Comparison of ENCODE assay signal across 9 mouse cellular contexts in genomic region chr11:115881002-115881401, GRCm38 (mm10). TPM values are rescaled to one million over a fixed set of nuclear protein-coding genes. Genes with fewer than 3 reads are reported as not detected.
DNase-seq lines count a peak whose midpoint lies in the region; ATAC-seq and TF ChIP-seq lines count a peak whose summit lies in the region.
"Had no signal": no experiment of that assay in that cellular context is flagged by ENCODE, and none has a peak within 500 bp of the region (broad histone marks: within the 10 kb centered on the region; RNA-seq: fewer than 3 reads in every experiment).

No protein-coding gene starts in this region.

- DNase-seq in intestine, embryonic 14.5 days (ENCODE audit: low spot score) = peak; percentile 67
- DNase-seq in CH12.LX (ENCODE audit: extremely low read depth) = peak; percentile 59
- peak; percentile 21 for DNase-seq in brain, adult 2 months (ENCODE audit: low read depth, low spot score)
- DNase-seq in cerebellum, adult 11-12 months = no peak
- no peak for DNase-seq in ovary, postnatal 10 days (ENCODE audit: low spot score)
- DNase-seq in cerebellum, postnatal 4 days (ENCODE audit: low spot score in 2 of 2) = no peak

- H3K9me3 ChIP-seq in intestine, embryonic 14.5 days (ENCODE audit: control insufficient read depth, low read length) = no peaks in the 10 kb centered on the region
- H3K9me3 ChIP-seq in intestine, embryonic 15.5 days = no peaks in the 10 kb centered on the region
- no peaks in the 10 kb centered on the region for H3K9me3 ChIP-seq in CH12.LX (replicated peaks; ENCODE audit: low read length)
- H3K9me3 ChIP-seq: limb, embryonic 15.5 days had no signal

- no peak for TF ChIP-seq EP300 in CH12.LX (IDR thresholded peaks at IDR 0.05; ENCODE audit: low read length)

- H3K4me1 ChIP-seq in intestine, embryonic 14.5 days (replicated peaks; ENCODE audit: control insufficient read depth, insufficient read depth, low read length) = no peaks in the 10 kb centered on the region
- H3K4me1 ChIP-seq in intestine, embryonic 15.5 days (replicated peaks) = peaks cover 20% of the 10 kb centered on the region
- H3K4me1 ChIP-seq in CH12.LX (ENCODE audit: control insufficient read depth in 1 of 2, insufficient read depth in 2 of 2) = peaks cover 0 to 8% of the 10 kb centered on the region in 2 experiments; a peak in 2 of 4 replicates
- H3K4me1 ChIP-seq: limb, embryonic 15.5 days had no signal

- peak; percentile 75 for TF ChIP-seq RAD21 in CH12.LX (IDR thresholded peaks at IDR 0.05; ENCODE audit: low read depth, low read length)

- H3K27me3 ChIP-seq in intestine, embryonic 14.5 days (replicated peaks; ENCODE audit: control insufficient read depth, insufficient read depth, low read length) = no peaks in the 10 kb centered on the region
- no peaks in the 10 kb centered on the region for H3K27me3 ChIP-seq in intestine, embryonic 15.5 days (replicated peaks)
- peaks cover 18% of the 10 kb centered on the region for H3K27me3 ChIP-seq in CH12.LX (replicated peaks)

- no peak for ATAC-seq in intestine, embryonic 14.5 days (replicated peaks; ENCODE audit: low FRiP score, low TSS enrichment, low read depth)
- ATAC-seq in intestine, embryonic 15.5 days = no peak
- peak; percentile 74 for ATAC-seq in megakaryocyte progenitor cell, adult 5-6 weeks (replicated peaks; ENCODE audit: poor library complexity)

- H3K36me3 ChIP-seq in intestine, embryonic 14.5 days (ENCODE audit: control insufficient read depth, insufficient read depth, low read length) = no peaks in the 10 kb centered on the region
- H3K36me3 ChIP-seq in intestine, embryonic 15.5 days = peaks cover 8% of the 10 kb centered on the region; the same call in 1 of the 2 replicates
- no peaks in the 10 kb centered on the region for H3K36me3 ChIP-seq in CH12.LX (replicated peaks in 1 of 2; ENCODE audit: control insufficient read depth in 1 of 2, insufficient read depth in 1 of 2, low read length in 1 of 2)
- H3K36me3 ChIP-seq: limb, embryonic 15.5 days had no signal

- in situ Hi-C loops in CH12.LX (cut with MboI; ENCODE audit: low pct_ligation_motif_present, low pct_unique_long_range_greater_than_20kb, low sequenced_read_pairs) = no loop called here

- no peak overlapping the region for H3K4me2 ChIP-seq in intestine, embryonic 14.5 days (ENCODE audit: low read length)
- no peak overlapping the region for H3K4me2 ChIP-seq in intestine, embryonic 15.5 days (replicated peaks)
- no peak overlapping the region for H3K4me2 ChIP-seq in CH12.LX (ENCODE audit: insufficient read depth, low read depth, poor library complexity, severe bottlenecking)
- H3K4me2 ChIP-seq: limb, embryonic 15.5 days had no signal

- H3K9ac ChIP-seq in intestine, embryonic 14.5 days (ENCODE audit: low read length) = no peak overlapping the region
- H3K9ac ChIP-seq in intestine, embryonic 15.5 days = no peak overlapping the region
- H3K9ac ChIP-seq in CH12.LX (ENCODE audit: insufficient read depth, low read depth) = no peak overlapping the region
- H3K9ac ChIP-seq: limb, embryonic 15.5 days had no signal

- H3K4me3 ChIP-seq in intestine, embryonic 14.5 days (ENCODE audit: low read depth, low read length) = no peak overlapping the region
- H3K4me3 ChIP-seq in intestine, embryonic 15.5 days (replicated peaks) = no peak overlapping the region
- H3K4me3 ChIP-seq in CH12.LX (replicated peaks in 1 of 3; ENCODE audit: low read depth in 2 of 3, low read length in 2 of 3, poor library complexity in 1 of 3) = no peak overlapping the region
- H3K4me3 ChIP-seq: limb, embryonic 15.5 days had no signal

- dilution Hi-C loops in CH12.LX (cut with MboI; ENCODE audit: extremely low pct_ligation_motif_present, extremely low pct_unique_long_range_greater_than_20kb, low sequenced_read_pairs) = no loop called here

- WGBS in intestine, embryonic 14.5 days = 25% methylated on average over 5 of the region's 5 CpGs
- WGBS in intestine, embryonic 15.5 days = 25% methylated on average over 5 of the region's 5 CpGs

- no peaks in the 10 kb centered on the region for H3K79me2 ChIP-seq in CH12.LX (replicated peaks; ENCODE audit: control insufficient read depth, extremely low read depth, insufficient read depth, poor library complexity, severe bottlenecking)

- TF ChIP-seq CTCF in CH12.LX (conservative IDR thresholded peaks at IDR 0.05 in 1 of 2, IDR thresholded peaks at IDR 0.05 in 1 of 2; ENCODE audit: low read depth in 2 of 2, low read length in 2 of 2) = peak; percentile 94 to 98

- TF ChIP-seq POLR2A in CH12.LX (IDR thresholded peaks at IDR 0.05; ENCODE audit: low read depth, low read length) = no peak

- no peak overlapping the region for H3K27ac ChIP-seq in intestine, embryonic 14.5 days (ENCODE audit: low read depth)
- H3K27ac ChIP-seq in intestine, embryonic 15.5 days = no peak overlapping the region
- H3K27ac ChIP-seq in CH12.LX (ENCODE audit: insufficient read depth, low read depth) = no peak overlapping the region
- H3K27ac ChIP-seq: limb, embryonic 15.5 days had no signal

TF ChIP-seq in CH12.LX, 34 proteins besides CTCF, POLR2A, EP300 and RAD21:
- no peak for TF ChIP-seq ZMIZ1 (IDR thresholded peaks at IDR 0.05; ENCODE audit: low read depth, low read length)
- peak; percentile 18; the same call in 1 of the 2 replicates for TF ChIP-seq TCF12 (IDR thresholded peaks at IDR 0.05; ENCODE audit: low read depth, low read length)
- peak; percentile 89 for TF ChIP-seq SMC3 (IDR thresholded peaks at IDR 0.05; ENCODE audit: low read depth, low read length)
- no peak for TF ChIP-seq MAZ (IDR thresholded peaks at IDR 0.05; ENCODE audit: low read depth, low read length)
TF ChIP-seq in CH12.LX: peak in this region for 2.

RNA-seq across cellular contexts. Expression of gene Smim5, which starts 18.8 kb away (rescaled TPM):
- 1.1 and 2.5 TPM in 2 replicates for polyA plus RNA-seq in intestine, embryonic 14.5 days (2014; fragmentation: Nextera tagmentation; extraction: Ambion mirVana)
- 1.6 and 3.0 TPM in 2 replicates for polyA plus RNA-seq in intestine, embryonic 15.5 days (2015; fragmentation: Nextera tagmentation; extraction: Ambion mirVana)
- 0.42 and 0.46 TPM in 2 replicates for total RNA-seq in CH12.LX (2012; rRNA removed)
- 0.98 and 1.6 TPM in 2 replicates for total RNA-seq in CH12.LX (2014; rRNA removed)
- 1.4 and 2.3 TPM in 2 replicates for polyA plus RNA-seq in CH12.LX (2012; ENCODE audit: insufficient read length, low read depth)
- 4.9 and 8.7 TPM in 2 replicates for total RNA-seq in megakaryocyte progenitor cell, adult 5-6 weeks (2015)
- total RNA-seq in megakaryocyte progenitor cell, adult 5-6 weeks (2017) = 2.8 and 8.2 TPM in 2 replicates

RNA-seq across cellular contexts. Expression of gene Myo15b, which starts 22.8 kb away (rescaled TPM):
- polyA plus RNA-seq in intestine, embryonic 14.5 days (2014; fragmentation: Nextera tagmentation; extraction: Ambion mirVana) = 32.9 and 44.8 TPM in 2 replicates
- polyA plus RNA-seq in intestine, embryonic 15.5 days (2015; fragmentation: Nextera tagmentation; extraction: Ambion mirVana) = 95.2 and 111 TPM in 2 replicates
- 0.17 and 0.21 TPM in 2 replicates for total RNA-seq in CH12.LX (2012; rRNA removed)
- not detected in 2 replicates for total RNA-seq in CH12.LX (2014; rRNA removed)
- polyA plus RNA-seq in CH12.LX (2012; ENCODE audit: insufficient read length, low read depth) = 0.43 and 0.72 TPM in 2 replicates
- 2.6 and 5.5 TPM in 2 replicates for total RNA-seq in megakaryocyte progenitor cell, adult 5-6 weeks (2015)
- 1.6 and 5.1 TPM in 2 replicates for total RNA-seq in megakaryocyte progenitor cell, adult 5-6 weeks (2017)

RNA-seq across cellular contexts. Expression of gene Smim6, which starts 30.8 kb away (rescaled TPM):
- polyA plus RNA-seq in intestine, embryonic 14.5 days (2014; fragmentation: Nextera tagmentation; extraction: Ambion mirVana) = 16.9 and 24.5 TPM in 2 replicates
- 25.4 and 31.4 TPM in 2 replicates for polyA plus RNA-seq in intestine, embryonic 15.5 days (2015; fragmentation: Nextera tagmentation; extraction: Ambion mirVana)
- 0.21 and 0.29 TPM in 2 replicates for total RNA-seq in CH12.LX (2012; rRNA removed)
- not detected in 2 replicates for total RNA-seq in CH12.LX (2014; rRNA removed)
- 0.56 and 0.59 TPM in 2 replicates for polyA plus RNA-seq in CH12.LX (2012; ENCODE audit: insufficient read length, low read depth)
- 0.57 and 1.0 TPM in 2 replicates for total RNA-seq in megakaryocyte progenitor cell, adult 5-6 weeks (2015)
- total RNA-seq in megakaryocyte progenitor cell, adult 5-6 weeks (2017) = 0.37 and 1.2 TPM in 2 replicates

RNA-seq across cellular contexts. Expression of gene Sap30bp, which starts 52.1 kb away (rescaled TPM):
- polyA plus RNA-seq in intestine, embryonic 14.5 days (2014; fragmentation: Nextera tagmentation; extraction: Ambion mirVana) = 37.3 and 38.6 TPM in 2 replicates
- 31.6 and 38.2 TPM in 2 replicates for polyA plus RNA-seq in intestine, embryonic 15.5 days (2015; fragmentation: Nextera tagmentation; extraction: Ambion mirVana)
- total RNA-seq in CH12.LX (2012; rRNA removed) = 72.2 and 83.6 TPM in 2 replicates
- total RNA-seq in CH12.LX (2014; rRNA removed) = 256 and 275 TPM in 2 replicates
- 167 and 219 TPM in 2 replicates for polyA plus RNA-seq in CH12.LX (2012; ENCODE audit: insufficient read length, low read depth)
- total RNA-seq in megakaryocyte progenitor cell, adult 5-6 weeks (2015) = 19.1 and 24.5 TPM in 2 replicates
- 155 and 199 TPM in 2 replicates for total RNA-seq in megakaryocyte progenitor cell, adult 5-6 weeks (2017)

RNA-seq across cellular contexts. Expression of gene Recql5, which starts 52.3 kb away (rescaled TPM):
- 18.5 and 20.7 TPM in 2 replicates for polyA plus RNA-seq in intestine, embryonic 14.5 days (2014; fragmentation: Nextera tagmentation; extraction: Ambion mirVana)
- polyA plus RNA-seq in intestine, embryonic 15.5 days (2015; fragmentation: Nextera tagmentation; extraction: Ambion mirVana) = 16.2 and 21.0 TPM in 2 replicates
- total RNA-seq in CH12.LX (2012; rRNA removed) = 30.9 and 31.0 TPM in 2 replicates
- 21.8 and 22.8 TPM in 2 replicates for total RNA-seq in CH12.LX (2014; rRNA removed)
- polyA plus RNA-seq in CH12.LX (2012; ENCODE audit: insufficient read length, low read depth) = 38.9 and 43.3 TPM in 2 replicates
- 12.3 and 23.3 TPM in 2 replicates for total RNA-seq in megakaryocyte progenitor cell, adult 5-6 weeks (2015)
- 16.0 and 17.7 TPM in 2 replicates for total RNA-seq in megakaryocyte progenitor cell, adult 5-6 weeks (2017)

Comparison
In these comparisons a context has a peak if more than half of its experiments do, and no peak if none do; other contexts are left out.
1. DNase-seq: peak in intestine, embryonic 14.5 days (single experiment), CH12.LX (single experiment) and brain, adult 2 months (single experiment); none in cerebellum, adult 11-12 months (single experiment), ovary, postnatal 10 days (single experiment) and cerebellum, postnatal 4 days (0 of 2).
2. RNA of gene Myo15b, which starts 22.8 kb away (polyA plus RNA-seq): 95.2 to 111 TPM in intestine, embryonic 15.5 days and 32.9 to 44.8 TPM in intestine, embryonic 14.5 days; 0.43 to 0.72 TPM in CH12.LX; every median in the first group is over 10 times any median in the second.
3. RNA of gene Smim6, which starts 30.8 kb away (polyA plus RNA-seq): 25.4 to 31.4 TPM in intestine, embryonic 15.5 days and 16.9 to 24.5 TPM in intestine, embryonic 14.5 days; 0.56 to 0.59 TPM in CH12.LX; every median in the first group is over 10 times any median in the second.